Mouse (Mus musculus) olfactory bulb, adult 2 months (tissue): Measurements from ENCODE around the gene Car14. TPM values are rescaled to one million over a fixed set of nuclear protein-coding genes. Genes with fewer than 3 reads are reported as not detected.

ENCODE experiments used
- H3K27ac ChIP-seq: fragments of 200-500 bp; 2 replicates; pipeline ENCODE4 v1.5.1; 2012; ENCODE audit warnings: low read depth, low read length; ENCODE audit not compliant: insufficient read depth
- H3K4me1 ChIP-seq: fragments of 200-500 bp; 2 replicates; pipeline ENCODE4 v1.6.1; 2012; ENCODE audit warnings: low read length; ENCODE audit not compliant: control insufficient read depth, insufficient read depth
- H3K4me3 ChIP-seq: fragments of 200-500 bp; 2 replicates; pipeline ENCODE4 v1.5.1; 2012; ENCODE audit warnings: mild to moderate bottlenecking, low read depth, low read length, moderate library complexity; ENCODE audit not compliant: insufficient read depth
- CTCF ChIP-seq: fragments of 200-500 bp; IDR thresholded peaks from 2 replicates; pipeline ENCODE4 v1.5.1; 2012; ENCODE audit warnings: low read depth, mild to moderate bottlenecking, low read length, moderate library complexity; ENCODE audit not compliant: insufficient read depth
- POLR2A ChIP-seq: fragments of 200-500 bp; IDR thresholded peaks from 2 replicates; pipeline ENCODE4 v1.6.1; 2012; ENCODE audit warnings: mild to moderate bottlenecking, low read depth, low read length, moderate library complexity; ENCODE audit not compliant: insufficient read depth
- WGBS: fragments of 180-500 bp; shearing (Covaris S2); methylation state at CpG from one replicate; pipeline ENCODE4 v1.1.7; 2018; 5-methylcytosine and 5-hydroxymethylcytosine counted together
- polyA plus RNA-seq: library from polyadenylated mRNA; stranded (reverse); fragments of >200 nt; gene quantifications from 2 replicates; pipeline ENCODE4 v1.2.4, GENCODE M21; 2012; ENCODE audit warnings: low replicate concordance; ENCODE audit not compliant: missing spikeins, insufficient read depth, insufficient read length

The Car14 gene
- polyA plus RNA-seq, 1 experiment = not detected

GRCm38 (mm10) chr3:95907613-95908012, 3.1 kb upstream of the Car14 start:
- 43% methylated on average over 4 of the region's 4 CpGs for WGBS
- TF ChIP-seq CTCF (no peak), POLR2A (no peak)
- no peak overlapping the region for H3K4me3 ChIP-seq
- H3K27ac ChIP-seq = no peak overlapping the region
- peaks cover 15% of the 10 kb centered on the region for H3K4me1 ChIP-seq

GRCm38 (mm10) chr3:95906860-95907259, 2.4 kb upstream of the Car14 start:
- under 1% methylated on average over 12 of the region's 12 CpGs for WGBS
- no peak overlapping the region for H3K4me3 ChIP-seq
- TF ChIP-seq POLR2A = no peak
- peak; percentile 74 for TF ChIP-seq CTCF
- peaks cover 15% of the 10 kb centered on the region for H3K4me1 ChIP-seq
- no peak overlapping the region for H3K27ac ChIP-seq

GRCm38 (mm10) chr3:95905940-95906492, 1.5 kb upstream of the Car14 start:
- no peak overlapping the region for H3K4me3 ChIP-seq
- TF ChIP-seq CTCF (peak; percentile 33; the same call in 1 of the 2 replicates), POLR2A (no peak)
- H3K27ac ChIP-seq = no peak overlapping the region
- H3K4me1 ChIP-seq = peaks cover 15% of the 10 kb centered on the region
- WGBS = under 1% methylated on average over 12 of the region's 12 CpGs

- TF ChIP-seq POLR2A = no peak
- no peak for TF ChIP-seq CTCF
- H3K4me3 ChIP-seq = no peak overlapping the region
- H3K27ac ChIP-seq = no peak overlapping the region
- WGBS = 1% methylated on average over 18 of the region's 18 CpGs
- H3K4me1 ChIP-seq = peaks cover 13% of the 10 kb centered on the region
These were observed 852 bp upstream of the Car14 start for GRCm38 (mm10) chr3:95905146-95905939.

GRCm38 (mm10) chr3:95903753-95904502, 563 bp downstream of the Car14 start:
- peaks cover 11% of the 10 kb centered on the region for H3K4me1 ChIP-seq
- peak overlapping the region; percentile 3; the same call in 1 of the 2 replicates for H3K4me3 ChIP-seq
- TF ChIP-seq CTCF (no peak), POLR2A (no peak)
- H3K27ac ChIP-seq = no peak overlapping the region
- WGBS = 14% methylated on average over 15 of the region's 15 CpGs

GRCm38 (mm10) chr3:95902643-95903042, 1.8 kb downstream of the Car14 start:
- WGBS = 39% methylated on average over 6 of the region's 6 CpGs

GRCm38 (mm10) chr3:95902373-95902625, 2.2 kb downstream of the Car14 start:
- peaks cover 11% of the 10 kb centered on the region for H3K4me1 ChIP-seq
- no peak overlapping the region for H3K27ac ChIP-seq
- no peak overlapping the region for H3K4me3 ChIP-seq
- no peak for TF ChIP-seq POLR2A
- no peak for TF ChIP-seq CTCF

More at GRCm38 (mm10) chr3:95902643-95903042, 1.8 kb downstream of the Car14 start:
- Histone ChIP-seq H3K4me3 (no peak overlapping the region), H3K27ac (no peak overlapping the region), H3K4me1 (peaks cover 11% of the 10 kb centered on the region)
- no peak for TF ChIP-seq POLR2A
- TF ChIP-seq CTCF = no peak

GRCm38 (mm10) chr3:95901616-95902372, 2.7 kb downstream of the Car14 start:
- no peak for TF ChIP-seq POLR2A
- no peak for TF ChIP-seq CTCF
- 65% methylated on average over 9 of the region's 9 CpGs for WGBS
- no peak overlapping the region for H3K27ac ChIP-seq
- peaks cover 11% of the 10 kb centered on the region for H3K4me1 ChIP-seq
- no peak overlapping the region for H3K4me3 ChIP-seq
